Mouse (Mus musculus): ENCODE results near the gene Gna15. TPM values are rescaled to one million over a fixed set of nuclear protein-coding genes. Genes with fewer than 3 reads are reported as not detected.

The Gna15 gene
- total and polyA plus RNA-seq, 3 experiments, result 23.0 to 142 (median 33.0) TPM

- TF ChIP-seq CHD1 (IDR thresholded peaks at IDR 0.05; ENCODE audit: low read depth, low read length) (no peak), TCF12 (IDR thresholded peaks at IDR 0.05; ENCODE audit: low read depth, low read length) (no peak), RCOR1 (IDR thresholded peaks at IDR 0.05; ENCODE audit: low read depth, low read length) (no peak), MAFK (IDR thresholded peaks at IDR 0.05; ENCODE audit: borderline replicate concordance, low read depth, low read length) (no peak), USF1 (IDR thresholded peaks at IDR 0.05; ENCODE audit: low read depth, low read length) (no peak), ZKSCAN1 (IDR thresholded peaks at IDR 0.05; ENCODE audit: low read depth, low read length) (peak; percentile 83), TBP (IDR thresholded peaks at IDR 0.05; ENCODE audit: low read depth, low read length) (no peak), MAZ (IDR thresholded peaks at IDR 0.05; ENCODE audit: low read depth, low read length) (no peak), MYC (IDR thresholded peaks at IDR 0.05; ENCODE audit: low read depth, low read length) (no peak), EP300 (IDR thresholded peaks at IDR 0.05; ENCODE audit: low read depth in 1 of 2, low read length in 2 of 2) (no peak), NRF1 (IDR thresholded peaks at IDR 0.05; ENCODE audit: insufficient read depth, low read depth, low read length, poor library complexity, severe bottlenecking) (no peak), USF2 (IDR thresholded peaks at IDR 0.05; ENCODE audit: borderline replicate concordance in 1 of 2, insufficient read depth in 1 of 2, low read depth in 1 of 2, low read length in 2 of 2) (no peak), HCFC1 (IDR thresholded peaks at IDR 0.05; ENCODE audit: low read depth, low read length) (no peak), MAX (IDR thresholded peaks at IDR 0.05; ENCODE audit: low read length) (no peak), RAD21 (IDR thresholded peaks at IDR 0.05; ENCODE audit: low read depth, low read length) (peak; percentile 48), SIN3A (IDR thresholded peaks at IDR 0.05; ENCODE audit: low read length) (peak; percentile 39; the same call in 1 of the 2 replicates), ELF1 (IDR thresholded peaks at IDR 0.05; ENCODE audit: low read depth, low read length) (no peak), CHD2 (IDR thresholded peaks at IDR 0.05; ENCODE audit: low read length) (no peak)
These were observed 12.7 kb upstream of the Gna15 start (continued) for GRCm38 (mm10) chr10:81536734-81537133.

- no peak overlapping the region for H3K27ac ChIP-seq (ENCODE audit: control insufficient read depth, low read depth, low read length)
- H3K27me3 ChIP-seq (ENCODE audit: control insufficient read depth in 1 of 2, insufficient read depth in 2 of 2, low read length in 2 of 2), result no peaks in the 10 kb centered on the region
- TF ChIP-seq EP300 (IDR thresholded peaks at IDR 0.05; ENCODE audit: low read depth in 1 of 2, low read length in 2 of 2), result no peak
- TF ChIP-seq ELF1 (IDR thresholded peaks at IDR 0.05; ENCODE audit: low read depth, low read length), result no peak
- no peak for TF ChIP-seq POLR2AphosphoS2 (IDR thresholded peaks at IDR 0.05; ENCODE audit: low read length)
- no peak for TF ChIP-seq CHD2 (IDR thresholded peaks at IDR 0.05; ENCODE audit: low read length)
- no peak for TF ChIP-seq NELFE (IDR thresholded peaks at IDR 0.05; ENCODE audit: low read depth, low read length)
- TF ChIP-seq ETS1 (IDR thresholded peaks at IDR 0.05; ENCODE audit: low read depth, low read length), result no peak
- TF ChIP-seq UBTF (IDR thresholded peaks at IDR 0.05; ENCODE audit: borderline replicate concordance, insufficient read depth, low read depth, low read length), result no peak
- no peak for TF ChIP-seq E2F4 (IDR thresholded peaks at IDR 0.05; ENCODE audit: borderline replicate concordance, low read depth, low read length)
- no peak for TF ChIP-seq RAD21 (IDR thresholded peaks at IDR 0.05; ENCODE audit: low read depth, low read length)
- no peak for TF ChIP-seq GABPA (IDR thresholded peaks at IDR 0.05; ENCODE audit: low read depth, low read length)
- no peak for TF ChIP-seq MYB (IDR thresholded peaks at IDR 0.05; ENCODE audit: low read depth, low read length)
- no peak for TF ChIP-seq MXI1 (IDR thresholded peaks at IDR 0.05; ENCODE audit: low read depth, low read length)
- no peak for TF ChIP-seq NRF1 (IDR thresholded peaks at IDR 0.05; ENCODE audit: insufficient read depth, low read depth, low read length, poor library complexity, severe bottlenecking)
- no peak for TF ChIP-seq TAL1 (IDR thresholded peaks at IDR 0.05; ENCODE audit: low read length)
- no peak for TF ChIP-seq TCF12 (IDR thresholded peaks at IDR 0.05; ENCODE audit: low read depth, low read length)
- no peak for TF ChIP-seq MEF2A (IDR thresholded peaks at IDR 0.05; ENCODE audit: extremely low read depth, insufficient replicate concordance, low read depth, low read length, poor library complexity, severe bottlenecking)
- TF ChIP-seq MAX (IDR thresholded peaks at IDR 0.05; ENCODE audit: low read length), result no peak
- H3K79me2 ChIP-seq (ENCODE audit: control insufficient read depth, insufficient read depth, low read length, poor library complexity), result peaks cover 20% of the 10 kb centered on the region
- no peaks in the 10 kb centered on the region for H3K9me3 ChIP-seq (replicated peaks; ENCODE audit: insufficient read depth, low read length)
- H3K9ac ChIP-seq (ENCODE audit: control insufficient read depth, low read depth, low read length, poor library complexity, severe bottlenecking), result no peak overlapping the region
- DNase-seq (ENCODE audit: low read depth, low spot score), result no peak
- H3K4me1 ChIP-seq (ENCODE audit: control insufficient read depth in 1 of 2, insufficient read depth in 2 of 2, low read length in 2 of 2), result no peaks in the 10 kb centered on the region
- H3K36me3 ChIP-seq (ENCODE audit: control insufficient read depth in 1 of 2, insufficient read depth in 2 of 2, low read length in 2 of 2), result peaks cover 0 to 1% of the 10 kb centered on the region in 2 experiments; a peak in 2 of 4 replicates
- no peak overlapping the region for H3K4me3 ChIP-seq (ENCODE audit: control insufficient read depth in 1 of 2, insufficient read depth in 1 of 2, low read depth in 2 of 2, low read length in 2 of 2)
These were observed 10.8 kb upstream of the Gna15 start for GRCm38 (mm10) chr10:81534826-81535225.

All from MEL (cell line).